Mouse (Mus musculus) intestine, postnatal 0 days (tissue): ENCODE data around the gene Hspe1. TPM values are rescaled to one million over a fixed set of nuclear protein-coding genes. Genes with fewer than 3 reads are reported as not detected.

ENCODE experiments used
- ATAC-seq: fragments of 200-750 bp; cut with Nextera tagmentation; 2 replicates; pipeline ENCODE4 v1.8.0; 2017; ENCODE audit warnings: mild to moderate bottlenecking, moderate TSS enrichment, moderate library complexity
- H3K27ac ChIP-seq: fragments of 300-500 bp; sonication (generic); 2 replicates; pipeline ENCODE4 v1.5.1; 2014; ENCODE audit warnings: mild to moderate bottlenecking, low read depth, low read length, moderate library complexity
- H3K27me3 ChIP-seq: fragments of 300-500 bp; sonication (generic); replicated peaks from 2 replicates; pipeline ENCODE4 v1.6.1; 2014; ENCODE audit warnings: low read length, mixed read lengths; ENCODE audit not compliant: control insufficient read depth, insufficient read depth
- H3K36me3 ChIP-seq: fragments of 300-500 bp; sonication (generic); 2 replicates; pipeline ENCODE4 v1.6.1; 2014; ENCODE audit warnings: mild to moderate bottlenecking, moderate library complexity; ENCODE audit not compliant: control insufficient read depth, insufficient read depth
- H3K4me1 ChIP-seq: fragments of 300-500 bp; sonication (generic); replicated peaks from 2 replicates; pipeline ENCODE4 v1.6.1; 2014; ENCODE audit warnings: antibody characterized with exemption, low read length, mixed read lengths; ENCODE audit not compliant: control insufficient read depth, insufficient read depth
- H3K4me2 ChIP-seq: fragments of 300-500 bp; sonication (generic); replicated peaks from 2 replicates; pipeline ENCODE4 v1.6.1; 2014; ENCODE audit warnings: low read depth, mild to moderate bottlenecking, moderate library complexity
- H3K4me3 ChIP-seq: fragments of 300-500 bp; sonication (generic); 2 replicates; pipeline ENCODE4 v1.5.1; 2014; ENCODE audit warnings: low read depth, low read length
- H3K9ac ChIP-seq: fragments of 300-500 bp; sonication (generic); 2 replicates; pipeline ENCODE4 v1.6.1; 2014; ENCODE audit warnings: mild to moderate bottlenecking, low read depth, low read length
- H3K9me3 ChIP-seq: fragments of 300-500 bp; sonication (generic); 2 replicates; pipeline ENCODE4 v1.6.1; 2016; ENCODE audit warnings: mixed run types; ENCODE audit not compliant: control insufficient read depth
- CTCF ChIP-seq: sonication (generic); IDR thresholded peaks from 2 replicates; pipeline ENCODE4 v1.5.1; 2016; ENCODE audit warnings: low read depth, mild to moderate bottlenecking, control low read depth, antibody characterized with exemption, moderate library complexity
- WGBS: fragments of 180-500 bp; shearing (Covaris S2); extraction: QIAGEN DNeasy Blood & Tissue Kit; methylation state at CpG from one replicate; pipeline ENCODE4 v1.1.7; 2014; 5-methylcytosine and 5-hydroxymethylcytosine counted together
- polyA plus RNA-seq: library from polyadenylated mRNA; unstranded; fragments of >200 nt; fragmentation: Nextera tagmentation; extraction: Ambion mirVana; gene quantifications from 2 replicates; pipeline ENCODE4 v1.2.1, GENCODE M21; 2015

Hspe1 gene
- polyA plus RNA-seq, result 395 and 427 TPM in 2 replicates

GRCm38 (mm10) chr1:55087932-55088610 lies at the start of gene Hspe1, which contains the start of gene Hspd1:
Hspe1 (plus strand) TSS chr1:55088132.
Hspd1 (minus strand) TSS chr1:55088243.
- Histone ChIP-seq H3K9me3 (no peaks in the 10 kb centered on the region), H3K4me3 (peak within 1 kb of the TSS; percentile 92), H3K4me1 (peaks cover 5% of the 10 kb centered on the region), H3K27me3 (no peaks in the 10 kb centered on the region), H3K9ac (peak within 1 kb of the TSS; percentile 92), H3K36me3 (peaks cover 28% of the 10 kb centered on the region), H3K27ac (peak within 1 kb of the TSS; percentile 95), H3K4me2 (peak within 1 kb of the TSS; percentile 69)
- TF ChIP-seq CTCF, result no peak
- WGBS, result under 1% methylated on average over 73 of the region's 76 CpGs
- ATAC-seq, result peak; percentile 93

GRCm38 (mm10) chr1:55039944-55040343 lies 48.0 kb upstream of the Hspe1 start:
- no peak overlapping the region for H3K9ac ChIP-seq
- ATAC-seq, result no peak
- no peaks in the 10 kb centered on the region for H3K27me3 ChIP-seq
- H3K4me2 ChIP-seq, result no peak overlapping the region
- H3K4me1 ChIP-seq, result no peaks in the 10 kb centered on the region
- H3K9me3 ChIP-seq, result 0 out of 2 replicates have a peak, but pooled peaks cover 6% of the 10 kb centered on the region
- no peak for TF ChIP-seq CTCF
- H3K4me3 ChIP-seq, result no peak overlapping the region
- H3K36me3 ChIP-seq, result no peaks in the 10 kb centered on the region
- 92% methylated on average over 1 of the region's 1 CpGs for WGBS
- no peak overlapping the region for H3K27ac ChIP-seq

GRCm38 (mm10) chr1:55041691-55042090 lies 46.2 kb upstream of the Hspe1 start:
- ATAC-seq, result no peak
- Histone ChIP-seq H3K4me1 (no peaks in the 10 kb centered on the region), H3K36me3 (no peaks in the 10 kb centered on the region), H3K27me3 (no peaks in the 10 kb centered on the region), H3K4me2 (no peak overlapping the region), H3K9me3 (0 out of 2 replicates have a peak, but pooled peaks cover 6% of the 10 kb centered on the region), H3K27ac (no peak overlapping the region), H3K9ac (no peak overlapping the region), H3K4me3 (no peak overlapping the region)
- WGBS, result 87% methylated on average over 4 of the region's 4 CpGs
- no peak for TF ChIP-seq CTCF

GRCm38 (mm10) chr1:55042246-55042645 lies 45.7 kb upstream of the Hspe1 start:
- no peaks in the 10 kb centered on the region for H3K4me1 ChIP-seq
- H3K27ac ChIP-seq, result no peak overlapping the region
- WGBS, result 69% methylated on average over 1 of the region's 1 CpGs
- 0 out of 2 replicates have a peak, but pooled peaks cover 6% of the 10 kb centered on the region for H3K9me3 ChIP-seq
- H3K27me3 ChIP-seq, result no peaks in the 10 kb centered on the region
- H3K4me2 ChIP-seq, result no peak overlapping the region
- TF ChIP-seq CTCF, result peak; percentile 34; the same call in 1 of the 2 replicates
- ATAC-seq, result no peak
- no peak overlapping the region for H3K9ac ChIP-seq
- no peaks in the 10 kb centered on the region for H3K36me3 ChIP-seq
- H3K4me3 ChIP-seq, result no peak overlapping the region

GRCm38 (mm10) chr1:55043164-55043563 lies 44.8 kb upstream of the Hspe1 start:
- Histone ChIP-seq H3K9me3 (0 out of 2 replicates have a peak, but pooled peaks cover 6% of the 10 kb centered on the region), H3K27ac (no peak overlapping the region), H3K27me3 (no peaks in the 10 kb centered on the region), H3K4me3 (no peak overlapping the region), H3K4me2 (no peak overlapping the region), H3K36me3 (no peaks in the 10 kb centered on the region), H3K9ac (no peak overlapping the region), H3K4me1 (no peaks in the 10 kb centered on the region)
- no peak for TF ChIP-seq CTCF
- ATAC-seq, result no peak
- WGBS, result 82% methylated on average over 3 of the region's 3 CpGs

GRCm38 (mm10) chr1:55048841-55049587 lies 38.9 kb upstream of the Hspe1 start:
- no peaks in the 10 kb centered on the region for H3K36me3 ChIP-seq
- no peak overlapping the region for H3K4me3 ChIP-seq
- 0 out of 2 replicates have a peak, but pooled peaks cover 4% of the 10 kb centered on the region for H3K4me1 ChIP-seq
- TF ChIP-seq CTCF, result no peak
- ATAC-seq, result no peak
- 62% methylated on average over 4 of the region's 4 CpGs for WGBS
- no peak overlapping the region for H3K9ac ChIP-seq
- no peak overlapping the region for H3K27ac ChIP-seq
- 0 out of 2 replicates have a peak, but pooled peaks cover 3% of the 10 kb centered on the region for H3K9me3 ChIP-seq
- H3K27me3 ChIP-seq, result no peaks in the 10 kb centered on the region
- H3K4me2 ChIP-seq, result no peak overlapping the region
